Mouse (Mus musculus) heart, adult 2 months (tissue): Measurements from ENCODE around the gene Cfap45. TPM values are rescaled to one million over a fixed set of nuclear protein-coding genes. Genes with fewer than 3 reads are reported as not detected.

ENCODE experiments used
- DNase-seq, 2 experiments: peaks; one replicate each; pipeline ENCODE4 v3.0.0; 2021
- H3K27ac ChIP-seq: fragments of 200-600 bp; 2 replicates; pipeline ENCODE4 v1.8.1; 2022
- H3K27me3 ChIP-seq: fragments of 200-500 bp; 2 replicates; pipeline ENCODE4 v1.6.1; 2012; ENCODE audit warnings: mild to moderate bottlenecking, low read length, inconsistent platforms, mixed read lengths; ENCODE audit not compliant: control insufficient read depth, insufficient read depth
- H3K36me3 ChIP-seq: fragments of 200-500 bp; 2 replicates; pipeline ENCODE4 v1.6.1; 2012; ENCODE audit warnings: low read length, inconsistent platforms; ENCODE audit not compliant: control insufficient read depth, insufficient read depth
- H3K4me1 ChIP-seq: fragments of 200-500 bp; 2 replicates; pipeline ENCODE4 v1.6.1; 2011; ENCODE audit warnings: low read length; ENCODE audit not compliant: control insufficient read depth, insufficient read depth
- H3K4me3 ChIP-seq: fragments of 200-600 bp; 2 replicates; pipeline ENCODE4 v1.8.1; 2022
- H3K79me2 ChIP-seq: fragments of 200-500 bp; replicated peaks from 2 replicates; pipeline ENCODE4 v1.6.1; 2012; ENCODE audit warnings: mild to moderate bottlenecking, inconsistent platforms, low read length, moderate library complexity, mixed read lengths; ENCODE audit not compliant: control insufficient read depth, insufficient read depth
- H3K9ac ChIP-seq: fragments of 200-500 bp; 2 replicates; pipeline ENCODE4 v1.6.1; 2012; ENCODE audit warnings: low read depth, mild to moderate bottlenecking, control low read depth, inconsistent platforms, low read length, mixed read lengths
- CTCF ChIP-seq: fragments of 200-600 bp; IDR thresholded peaks from 2 replicates; pipeline ENCODE4 v1.8.1; 2022; ENCODE audit warnings: antibody characterized with exemption, mild to moderate bottlenecking, moderate library complexity
- EP300 ChIP-seq: fragments of 200-500 bp; IDR thresholded peaks from 2 replicates; pipeline ENCODE4 v1.6.1; 2011; ENCODE audit warnings: low read depth, low read length, control low read depth; ENCODE audit not compliant: insufficient read depth
- POLR2A ChIP-seq: fragments of 200-500 bp; IDR thresholded peaks from 2 replicates; pipeline ENCODE4 v1.6.1; 2011; ENCODE audit warnings: mild to moderate bottlenecking, low read depth, low read length, control low read depth; ENCODE audit not compliant: insufficient read depth
- WGBS: fragments of 180-500 bp; shearing (Covaris S2); methylation state at CpG from one replicate; pipeline ENCODE4 v1.1.7; 2018; 5-methylcytosine and 5-hydroxymethylcytosine counted together
- intact Hi-C: fragments of 180-260 bp; cut with DNase I; formaldehyde crosslinking; loops from one replicate; pipeline ENCODE4 v1.15.1; 2025
- polyA plus RNA-seq: library from polyadenylated mRNA; depleted of rRNA; stranded (reverse); fragments of >200 nt; gene quantifications from 2 replicates; pipeline ENCODE4 v1.2.3, GENCODE M21; 2012
- total RNA-seq, 2 experiments: library from RNA; stranded (reverse); gene quantifications; 2 replicates each; pipeline ENCODE4 v1.2.3; 2021

Cfap45 gene
- total and polyA plus RNA-seq, 3 experiments = 0.39 to 0.53 (median 0.52) TPM

DNA sequence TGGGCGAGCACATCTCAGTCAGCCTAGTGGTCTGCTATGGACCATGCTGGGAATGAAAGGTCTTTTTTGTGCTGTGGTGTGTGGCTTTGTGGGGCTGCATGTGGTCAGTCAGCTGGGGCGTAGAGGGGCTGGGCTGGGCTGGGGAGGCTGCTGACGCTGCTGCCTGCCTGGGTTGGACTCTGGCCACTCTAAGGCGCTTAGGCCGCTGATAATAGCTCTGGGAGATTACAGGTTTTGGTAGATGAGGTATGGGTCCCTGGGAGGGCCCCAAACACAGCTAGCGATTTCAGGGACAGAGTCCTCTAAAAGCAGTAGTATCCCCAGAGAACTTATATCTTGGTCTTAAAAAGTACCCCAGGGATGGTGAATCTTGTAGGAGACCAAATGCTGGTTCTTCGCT is 31.8 kb upstream of the Cfap45 start:
- H3K4me3 ChIP-seq = no peak overlapping the region
- no peak overlapping the region for H3K9ac ChIP-seq
- DNase-seq = no peak
- no peak overlapping the region for H3K27ac ChIP-seq
- no peaks in the 10 kb centered on the region for H3K79me2 ChIP-seq
- H3K27me3 ChIP-seq = no peaks in the 10 kb centered on the region
- no peak for TF ChIP-seq EP300
- no peak for TF ChIP-seq POLR2A
- TF ChIP-seq CTCF = no peak
- peaks cover 1% of the 10 kb centered on the region; the same call in 1 of the 2 replicates for H3K4me1 ChIP-seq
- no peaks in the 10 kb centered on the region for H3K36me3 ChIP-seq
- intact Hi-C loops = loop anchor here (10.0 kb wide), 1 partner anchor 464 kb away; the partner anchor contains the start of gene Vangl2
- whole genome bisulfite sequencing = 73% methylated on average over 7 of the region's 7 CpGs

DNA sequence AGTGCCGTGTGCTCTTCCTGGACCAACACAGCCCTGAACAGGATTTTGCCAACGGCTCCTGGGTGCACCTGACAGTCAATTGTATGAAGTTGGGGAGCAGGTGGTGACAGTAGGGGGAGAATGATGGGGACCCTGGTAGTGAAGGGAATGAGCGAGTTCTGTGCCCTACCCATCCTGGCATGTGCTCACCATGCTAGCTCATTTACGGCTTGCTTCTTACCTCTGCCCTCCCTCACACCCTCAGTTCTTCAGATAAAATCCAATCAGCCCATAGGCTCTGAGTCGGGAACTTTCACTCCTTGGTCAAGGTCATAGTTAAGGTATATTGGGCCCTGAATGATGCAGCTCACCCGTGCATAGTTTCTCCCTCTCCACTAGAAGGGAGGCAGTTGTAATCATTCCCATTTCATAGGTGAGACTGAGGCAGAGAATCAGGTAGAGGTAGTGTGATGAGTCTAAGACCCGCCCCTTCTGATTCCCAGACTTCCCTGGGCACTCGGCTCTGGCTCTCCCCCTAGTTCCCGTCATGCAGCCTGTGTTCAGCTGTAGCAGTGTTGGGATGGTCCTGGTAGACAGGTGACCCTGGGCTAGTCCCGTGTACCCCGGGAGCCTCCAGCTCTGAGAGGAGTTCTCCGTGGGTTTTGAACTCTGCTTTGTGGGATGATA is 30.9 kb upstream of the Cfap45 start:
- Histone ChIP-seq H3K27me3 (no peaks in the 10 kb centered on the region), H3K4me1 (peaks cover 1% of the 10 kb centered on the region; the same call in 1 of the 2 replicates), H3K36me3 (no peaks in the 10 kb centered on the region), H3K79me2 (no peaks in the 10 kb centered on the region), H3K27ac (no peak overlapping the region; the same call in 1 of the 2 replicates), H3K9ac (no peak overlapping the region), H3K4me3 (peak overlapping the region; percentile 45; the same call in 1 of the 2 replicates)
- TF ChIP-seq POLR2A (no peak), EP300 (no peak), CTCF (no peak)
- 48% methylated on average over 12 of the region's 12 CpGs for WGBS
- no peak for DNase-seq
- intact Hi-C loops = loop anchor here (1.0 to 10.0 kb wide), 3 partner anchors 77 to 465 kb away; partner anchors contain the start of genes Dusp23 and Vangl2

DNA sequence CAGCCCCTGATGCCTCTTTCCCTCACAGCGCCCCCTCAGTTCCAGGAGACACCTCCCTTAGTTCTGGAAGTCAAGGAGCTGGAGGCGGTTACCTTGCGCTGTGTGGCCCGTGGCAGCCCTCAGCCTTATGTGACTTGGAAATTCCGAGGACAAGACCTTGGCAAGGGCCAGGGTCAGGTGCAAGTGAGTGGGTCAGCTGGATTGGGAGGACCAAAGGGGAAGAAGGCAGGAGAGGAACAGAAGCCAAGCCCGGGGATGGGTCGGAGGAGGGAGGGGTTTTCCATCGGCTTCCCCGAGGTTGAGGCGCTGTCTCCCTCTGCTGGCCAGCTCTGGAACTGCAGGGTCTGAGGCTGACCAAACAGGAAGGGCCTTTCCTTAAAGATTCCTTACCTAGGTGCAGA is 30.3 kb upstream of the Cfap45 start:
- Histone ChIP-seq H3K9ac (peak overlapping the region; percentile 12; the same call in 1 of the 2 replicates), H3K27ac (no peak overlapping the region; the same call in 1 of the 2 replicates), H3K4me1 (peaks cover 1% of the 10 kb centered on the region; the same call in 1 of the 2 replicates), H3K36me3 (no peaks in the 10 kb centered on the region), H3K27me3 (no peaks in the 10 kb centered on the region), H3K4me3 (peak overlapping the region; percentile 45), H3K79me2 (no peaks in the 10 kb centered on the region)
- 5% methylated on average over 10 of the region's 10 CpGs for WGBS
- intact Hi-C loops = loop anchor here (1.0 to 2.0 kb wide), 2 partner anchors 78 to 143 kb away; partner anchors contain the start of gene Dusp23
- no peak for TF ChIP-seq POLR2A
- peak; percentile 99 for TF ChIP-seq CTCF
- TF ChIP-seq EP300 = peak; percentile 87
- peak; percentile 85 to 96 for DNase-seq

DNA sequence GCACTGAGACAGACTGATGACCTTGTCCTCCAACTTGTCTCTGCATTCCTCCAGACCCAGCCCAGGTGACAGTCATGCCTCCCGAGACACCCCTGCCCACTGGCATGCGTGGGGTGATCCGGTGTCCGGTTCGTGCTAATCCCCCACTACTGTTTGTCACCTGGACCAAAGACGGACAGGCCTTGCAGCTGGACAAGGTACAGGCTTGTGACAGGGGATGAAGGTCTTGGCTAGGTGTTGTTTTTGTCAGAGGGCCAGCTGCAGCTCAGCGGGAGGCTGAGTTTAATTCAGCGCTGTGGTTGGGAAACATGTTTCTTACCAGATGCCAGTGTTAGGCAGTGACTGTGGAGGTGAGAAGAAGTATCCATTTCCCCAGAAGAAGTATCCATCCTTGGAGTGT is 28.6 kb upstream of the Cfap45 start:
- Histone ChIP-seq H3K36me3 (no peaks in the 10 kb centered on the region), H3K4me3 (no peak overlapping the region), H3K4me1 (peaks cover 1% of the 10 kb centered on the region; the same call in 1 of the 2 replicates), H3K9ac (no peak overlapping the region), H3K79me2 (no peaks in the 10 kb centered on the region), H3K27ac (no peak overlapping the region), H3K27me3 (no peaks in the 10 kb centered on the region)
- intact Hi-C loops = no loop called here
- 88% methylated on average over 8 of the region's 8 CpGs for WGBS
- TF ChIP-seq EP300 = no peak
- TF ChIP-seq CTCF = no peak
- no peak for TF ChIP-seq POLR2A
- DNase-seq = no peak

DNA sequence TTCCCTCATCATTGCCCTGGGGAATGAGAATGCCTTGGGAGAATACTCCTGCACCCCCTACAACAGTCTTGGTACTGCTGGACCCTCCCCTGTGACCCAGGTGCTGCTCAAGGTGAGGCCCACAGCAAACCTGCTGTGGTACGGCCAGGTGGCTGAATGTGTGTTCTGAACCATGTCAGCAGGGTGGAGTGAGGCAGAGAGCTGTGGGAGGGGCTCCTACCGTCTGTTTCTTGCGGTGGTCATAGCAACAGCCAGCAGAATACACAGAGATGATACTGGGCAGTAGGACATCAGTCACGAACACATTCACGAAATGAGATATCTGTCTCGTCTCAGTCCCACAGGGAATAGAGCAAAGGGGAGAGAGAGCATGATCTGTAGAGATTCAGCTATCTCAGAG is 27.1 kb upstream of the Cfap45 start:
- Histone ChIP-seq H3K9ac (no peak overlapping the region), H3K27ac (no peak overlapping the region), H3K4me3 (no peak overlapping the region), H3K36me3 (no peaks in the 10 kb centered on the region), H3K27me3 (no peaks in the 10 kb centered on the region), H3K4me1 (peaks cover 1% of the 10 kb centered on the region; the same call in 1 of the 2 replicates), H3K79me2 (no peaks in the 10 kb centered on the region)
- WGBS = 45% methylated on average over 6 of the region's 6 CpGs
- no peak for DNase-seq
- intact Hi-C loops = no loop called here
- TF ChIP-seq EP300 = no peak
- no peak for TF ChIP-seq POLR2A
- TF ChIP-seq CTCF = no peak

DNA sequence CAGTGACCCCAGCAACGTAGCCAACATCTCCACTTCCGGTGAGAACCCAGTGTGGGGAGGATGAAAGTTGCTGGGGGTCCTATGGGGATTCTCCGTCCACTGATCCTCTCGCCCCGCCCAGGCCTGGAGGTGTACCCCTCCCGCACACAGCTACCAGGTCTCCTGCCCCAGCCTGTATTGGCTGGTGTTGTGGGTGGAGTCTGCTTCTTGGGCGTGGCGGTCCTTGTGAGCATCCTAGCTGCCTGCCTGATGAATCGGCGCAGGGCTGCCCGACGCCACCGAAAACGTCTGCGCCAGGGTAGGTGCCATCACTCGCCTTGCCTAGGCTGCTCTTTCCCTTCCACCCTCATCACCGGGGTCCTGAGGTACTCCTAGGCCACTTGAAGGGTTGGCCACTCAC is 24.6 kb upstream of the Cfap45 start:
- Histone ChIP-seq H3K36me3 (no peaks in the 10 kb centered on the region), H3K79me2 (no peaks in the 10 kb centered on the region), H3K4me1 (no peaks in the 10 kb centered on the region; the same call in none of the 2 replicates), H3K27me3 (no peaks in the 10 kb centered on the region), H3K9ac (no peak overlapping the region), H3K4me3 (no peak overlapping the region), H3K27ac (no peak overlapping the region)
- 85% methylated on average over 17 of the region's 17 CpGs for WGBS
- intact Hi-C loops = no loop called here
- no peak for TF ChIP-seq EP300
- TF ChIP-seq POLR2A = no peak
- TF ChIP-seq CTCF = no peak
- DNase-seq = no peak
